Mouse (Mus musculus) hindbrain, embryonic 16.5 days (tissue): ENCODE measurements around the gene Olfr547. TPM values are rescaled to one million over a fixed set of nuclear protein-coding genes. Genes with fewer than 3 reads are reported as not detected.

Experiments used
- ATAC-seq: fragments of 200-750 bp; cut with Nextera tagmentation; 2 replicates; pipeline ENCODE4 v1.8.0; 2017; ENCODE audit warnings: moderate TSS enrichment, moderate library complexity
- H3K27ac ChIP-seq: fragments of 300-500 bp; sonication (generic); 2 replicates; pipeline ENCODE4 v1.5.1; 2014; ENCODE audit warnings: low read depth, mild to moderate bottlenecking, control low read depth, low read length, moderate library complexity
- H3K27me3 ChIP-seq: fragments of 300-500 bp; sonication (generic); replicated peaks from 2 replicates; pipeline ENCODE4 v1.6.1; 2014; ENCODE audit warnings: low read length; ENCODE audit not compliant: control insufficient read depth, insufficient read depth
- H3K36me3 ChIP-seq: fragments of 300-500 bp; sonication (generic); 2 replicates; pipeline ENCODE4 v1.6.1; 2014; ENCODE audit warnings: mild to moderate bottlenecking, low read length, moderate library complexity, mixed read lengths; ENCODE audit not compliant: control insufficient read depth, insufficient read depth
- H3K4me1 ChIP-seq: fragments of 300-500 bp; sonication (generic); 2 replicates; pipeline ENCODE4 v1.6.1; 2014; ENCODE audit warnings: low read depth, low read length; ENCODE audit not compliant: control insufficient read depth, insufficient read depth
- H3K4me2 ChIP-seq: fragments of 300-500 bp; sonication (generic); 2 replicates; pipeline ENCODE4 v1.6.1; 2014; ENCODE audit warnings: mild to moderate bottlenecking, low read length, control low read depth, moderate library complexity
- H3K4me3 ChIP-seq: fragments of 300-500 bp; sonication (generic); 2 replicates; pipeline ENCODE4 v1.5.1; 2014; ENCODE audit warnings: mild to moderate bottlenecking, low read length, control low read depth, moderate library complexity
- H3K9ac ChIP-seq: fragments of 300-500 bp; sonication (generic); 2 replicates; pipeline ENCODE4 v1.6.1; 2014; ENCODE audit warnings: low read depth, mild to moderate bottlenecking, control low read depth, low read length, moderate library complexity
- H3K9me3 ChIP-seq: fragments of 300-500 bp; sonication (generic); 2 replicates; pipeline ENCODE4 v1.6.1; 2014; ENCODE audit warnings: mild to moderate bottlenecking, low read length, moderate library complexity; ENCODE audit not compliant: control insufficient read depth
- WGBS: fragments of 180-500 bp; shearing (Covaris S2); extraction: QIAGEN DNeasy Blood & Tissue Kit; methylation state at CpG from one replicate; pipeline ENCODE4 v1.1.7; 2014; 5-methylcytosine and 5-hydroxymethylcytosine counted together
- polyA plus RNA-seq: library from polyadenylated mRNA; unstranded; fragments of >200 nt; fragmentation: Nextera tagmentation; extraction: Ambion mirVana; gene quantifications from 2 replicates; pipeline ENCODE4 v1.2.1, GENCODE M21; 2015

The Olfr547 gene
- polyA plus RNA-seq, 1 experiment from 2014 or later, result not detected

DNA sequence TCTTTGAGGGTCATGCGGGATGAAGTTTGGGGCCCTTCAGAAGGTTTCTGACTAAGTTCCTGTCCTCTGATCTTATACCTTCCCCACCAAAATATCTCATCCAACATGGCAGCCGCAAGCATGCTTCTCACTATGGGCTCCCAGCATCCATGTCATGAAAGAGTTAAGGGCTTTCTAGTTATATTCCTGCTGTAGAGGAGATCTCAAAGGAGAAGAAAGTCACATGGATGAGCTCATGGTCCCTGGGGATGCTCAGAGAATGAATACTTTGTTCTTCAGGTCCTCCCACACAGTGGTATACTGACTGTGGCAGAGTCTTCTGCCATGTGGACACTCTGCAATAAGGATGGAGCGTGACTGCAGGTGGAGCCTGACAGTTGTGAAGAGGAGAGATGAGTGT, 15.0 kb downstream of the Olfr547 start, which contains the start of gene Olfr549:
Gene Olfr549 (plus strand): TSS at position 301 of the 400 bp plus-strand sequence.
- no peaks in the 10 kb centered on the region for H3K9me3 ChIP-seq
- no peak within 1 kb of the TSS for H3K4me3 ChIP-seq
- no peaks in the 10 kb centered on the region for H3K36me3 ChIP-seq
- ATAC-seq, result no peak
- H3K4me1 ChIP-seq, result no peaks in the 10 kb centered on the region
- 93% methylated on average over 3 of the region's 3 CpGs for WGBS
- no peak within 1 kb of the TSS for H3K4me2 ChIP-seq
- H3K27me3 ChIP-seq, result no peaks in the 10 kb centered on the region
- H3K9ac ChIP-seq, result no peak within 1 kb of the TSS
- H3K27ac ChIP-seq, result no peak within 1 kb of the TSS

DNA sequence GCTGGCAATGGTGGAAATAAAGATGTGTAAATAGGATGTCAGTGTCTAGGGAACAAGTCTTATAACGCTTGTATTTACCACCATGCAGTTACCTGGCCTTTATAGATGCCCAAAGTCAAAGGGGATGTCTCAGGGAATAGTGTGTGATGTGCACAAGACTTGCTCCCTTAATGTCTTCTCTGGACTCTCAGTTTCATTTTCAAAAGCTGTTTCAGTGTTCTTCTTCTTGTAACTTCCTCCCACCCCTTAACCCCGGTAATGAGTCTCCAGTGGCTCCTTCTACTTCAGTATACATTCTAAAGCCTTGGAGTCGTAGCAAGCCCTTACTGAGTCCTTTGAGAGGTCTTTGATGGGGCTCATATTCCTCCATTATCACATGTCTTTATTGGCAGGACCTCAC, 18.7 kb downstream of the Olfr547 start:
- Histone ChIP-seq H3K27ac (no peak overlapping the region), H3K27me3 (no peaks in the 10 kb centered on the region), H3K4me3 (no peak overlapping the region), H3K4me2 (no peak overlapping the region), H3K36me3 (no peaks in the 10 kb centered on the region), H3K4me1 (no peaks in the 10 kb centered on the region), H3K9ac (no peak overlapping the region), H3K9me3 (no peaks in the 10 kb centered on the region)
- no peak for ATAC-seq
- 79% methylated on average over 3 of the region's 3 CpGs for WGBS

GRCm38 (mm10) chr7:102564999-102565997, 30.7 kb downstream of the Olfr547 start, which contains the start of gene Trim21:
TSS of gene Trim21 (minus strand) at chr7:102565486.
- ATAC-seq, result peak; percentile 74
- Histone ChIP-seq H3K9ac (peak within 1 kb of the TSS; percentile 42), H3K4me1 (no peaks in the 10 kb centered on the region), H3K36me3 (no peaks in the 10 kb centered on the region), H3K4me2 (peak within 1 kb of the TSS; percentile 39), H3K27ac (no peak within 1 kb of the TSS), H3K9me3 (no peaks in the 10 kb centered on the region), H3K27me3 (no peaks in the 10 kb centered on the region), H3K4me3 (peak within 1 kb of the TSS; percentile 34)
- WGBS, result 25% methylated on average over 10 of the region's 10 CpGs

GRCm38 (mm10) chr7:102566219-102566618, 31.7 kb downstream of the Olfr547 start:
- no peak for ATAC-seq
- Histone ChIP-seq H3K27ac (no peak overlapping the region), H3K9me3 (no peaks in the 10 kb centered on the region), H3K4me2 (no peak overlapping the region), H3K9ac (no peak overlapping the region), H3K4me1 (no peaks in the 10 kb centered on the region), H3K4me3 (no peak overlapping the region), H3K36me3 (no peaks in the 10 kb centered on the region), H3K27me3 (no peaks in the 10 kb centered on the region)
- 91% methylated on average over 4 of the region's 4 CpGs for WGBS

DNA sequence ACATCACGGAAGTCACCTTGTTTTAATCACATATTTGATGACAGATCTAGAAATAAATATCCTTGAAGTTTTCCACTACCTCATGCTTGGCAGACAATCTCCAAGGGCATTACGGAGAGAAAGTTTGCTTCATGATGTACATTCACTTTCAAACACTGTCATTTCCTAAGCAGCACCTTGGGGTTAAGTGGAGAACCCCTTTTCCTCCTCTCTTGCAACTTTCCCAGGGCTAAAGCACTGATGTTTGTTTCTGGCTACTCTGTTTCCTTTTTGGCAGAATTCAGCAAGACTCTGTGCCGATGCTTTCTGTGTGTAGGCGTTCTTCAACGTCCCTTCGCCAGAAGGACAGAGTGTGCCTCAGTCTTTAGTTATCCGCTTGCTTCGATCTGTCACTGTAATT, 36.6 kb downstream of the Olfr547 start, which contains the start of gene Olfr550:
Gene Olfr550 (plus strand): TSS at position 301 of the 400 bp plus-strand sequence.
- Histone ChIP-seq H3K4me2 (no peak within 1 kb of the TSS), H3K4me1 (no peaks in the 10 kb centered on the region; the same call in 1 of the 2 replicates)

GRCm38 (mm10) chr7:102573174-102573830, 38.8 kb downstream of the Olfr547 start:
- 68% methylated on average over 3 of the region's 3 CpGs for WGBS
- Histone ChIP-seq H3K4me2 (no peak overlapping the region), H3K27me3 (no peaks in the 10 kb centered on the region), H3K36me3 (no peaks in the 10 kb centered on the region), H3K4me1 (no peaks in the 10 kb centered on the region; the same call in 1 of the 2 replicates), H3K9me3 (no peaks in the 10 kb centered on the region), H3K9ac (no peak overlapping the region), H3K4me3 (no peak overlapping the region), H3K27ac (no peak overlapping the region)
- no peak; the same call in 1 of the 2 replicates for ATAC-seq

More for the DNA sequence above, 36.6 kb downstream of the Olfr547 start, which contains the start of gene Olfr550:
- H3K4me3 ChIP-seq, result no peak within 1 kb of the TSS
- 92% methylated on average over 8 of the region's 8 CpGs for WGBS
- H3K27ac ChIP-seq, result no peak within 1 kb of the TSS
- H3K9me3 ChIP-seq, result no peaks in the 10 kb centered on the region
- no peaks in the 10 kb centered on the region for H3K27me3 ChIP-seq
- no peak within 1 kb of the TSS for H3K9ac ChIP-seq
- H3K36me3 ChIP-seq, result no peaks in the 10 kb centered on the region
- ATAC-seq, result no peak

DNA sequence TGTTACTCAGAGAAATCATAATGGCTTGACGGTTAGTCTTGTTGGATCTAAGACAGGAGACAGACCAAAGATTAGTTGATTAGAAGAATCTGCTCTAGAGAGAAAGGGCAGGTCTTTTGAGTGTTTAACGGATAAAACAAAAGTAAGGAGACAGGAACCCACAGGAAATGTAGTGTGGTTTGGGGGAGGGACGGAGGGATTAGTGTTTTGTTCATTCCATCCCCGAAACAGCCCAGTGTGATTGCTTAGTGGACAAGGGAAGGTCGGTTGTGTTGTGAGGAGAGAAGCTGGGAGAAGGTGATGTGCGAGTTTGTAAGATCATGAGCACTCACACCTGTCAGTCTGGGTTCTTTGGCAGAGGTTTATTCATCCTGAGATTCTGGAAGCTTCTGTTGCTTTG, 41.4 kb downstream of the Olfr547 start:
- ATAC-seq, result no peak
- Histone ChIP-seq H3K9me3 (no peaks in the 10 kb centered on the region), H3K4me2 (no peak overlapping the region), H3K27me3 (no peaks in the 10 kb centered on the region), H3K4me3 (no peak overlapping the region), H3K27ac (no peak overlapping the region), H3K4me1 (no peaks in the 10 kb centered on the region; the same call in 1 of the 2 replicates), H3K9ac (no peak overlapping the region), H3K36me3 (no peaks in the 10 kb centered on the region)
- WGBS, result 78% methylated on average over 6 of the region's 6 CpGs
